Mouse (Mus musculus) small intestine, adult 2 months (tissue): ENCODE measurements around the gene Abca7.

Source experiments
- CTCF ChIP-seq: fragments of 200-500 bp; IDR thresholded peaks from 2 replicates; pipeline ENCODE4 v1.5.1; 2012; ENCODE audit warnings: low read depth, mild to moderate bottlenecking, control low read depth, inconsistent platforms, low read length, moderate library complexity, mixed read lengths; ENCODE audit not compliant: insufficient replicate concordance, insufficient read length; ENCODE audit errors: extremely low read depth
- POLR2A ChIP-seq: fragments of 200-500 bp; IDR thresholded peaks from 2 replicates; pipeline ENCODE4 v1.6.1; 2012; ENCODE audit warnings: low read depth, mild to moderate bottlenecking, control low read depth, inconsistent platforms, low read length, moderate library complexity

DNA sequence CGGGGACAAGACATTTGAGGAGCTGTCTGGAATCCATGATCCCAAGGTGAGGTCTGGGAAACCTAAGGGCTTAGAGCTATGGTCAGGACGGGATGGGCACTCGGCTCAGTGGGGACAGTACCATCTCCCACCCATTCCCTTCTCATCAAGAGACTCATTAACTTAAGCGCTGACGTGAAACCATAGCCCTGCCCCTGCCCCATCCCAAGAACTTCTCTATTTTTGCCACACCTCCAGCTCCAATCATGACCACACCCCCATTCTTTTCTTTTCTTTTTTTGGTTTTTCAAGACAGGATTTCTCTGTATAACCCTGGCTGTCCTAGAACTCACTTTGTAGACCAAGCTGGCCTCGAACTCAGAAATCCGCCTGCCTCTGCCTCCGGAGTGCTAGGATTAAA, 21.6 kb upstream of the Abca7 start:
- TF ChIP-seq POLR2A (no peak), CTCF (no peak)
